ENCODE assay signal across 8 mouse cellular contexts in genomic region chr2:14073008-14073361, GRCm38 (mm10). TPM values are rescaled to one million over a fixed set of nuclear protein-coding genes. Genes with fewer than 3 reads are reported as not detected.
DNase-seq lines count a peak whose midpoint lies in the region; ATAC-seq and TF ChIP-seq lines count a peak whose summit lies in the region.

No protein-coding gene starts in this region.

- WGBS in embryonic facial prominence, embryonic 15.5 days: 12% methylated on average over 8 of the region's 8 CpGs
- WGBS in intestine, postnatal 0 days: 10% methylated on average over 8 of the region's 8 CpGs
- WGBS in neural tube, embryonic 15.5 days: 16% methylated on average over 8 of the region's 8 CpGs

- DNase-seq in left cerebral cortex, adult 2 months (ENCODE audit: extremely low spot score in 1 of 2, low spot score in 2 of 2): no peak
- no peak for DNase-seq in left cerebral cortex, adult 11 months (ENCODE audit: low spot score)
- no peak for DNase-seq in left cerebral cortex, postnatal 10 days (ENCODE audit: extremely low spot score in 1 of 2, low spot score in 2 of 2)
- DNase-seq in right cerebral cortex, postnatal 14 days: no peak
- no peak for DNase-seq in cerebellum, postnatal 36 days

- no peaks in the 10 kb centered on the region for H3K36me3 ChIP-seq in embryonic facial prominence, embryonic 15.5 days
- no peaks in the 10 kb centered on the region for H3K36me3 ChIP-seq in intestine, postnatal 0 days (ENCODE audit: control insufficient read depth, insufficient read depth)
- no peaks in the 10 kb centered on the region for H3K36me3 ChIP-seq in neural tube, embryonic 15.5 days

- peaks cover 21% of the 10 kb centered on the region for H3K4me1 ChIP-seq in embryonic facial prominence, embryonic 15.5 days
- H3K4me1 ChIP-seq in intestine, postnatal 0 days (replicated peaks; ENCODE audit: control insufficient read depth, insufficient read depth, low read length): no peaks in the 10 kb centered on the region
- peaks cover 23% of the 10 kb centered on the region for H3K4me1 ChIP-seq in neural tube, embryonic 15.5 days

- peak overlapping the region; percentile 60 for H3K4me2 ChIP-seq in embryonic facial prominence, embryonic 15.5 days (replicated peaks)
- peak overlapping the region; percentile 82 for H3K4me2 ChIP-seq in intestine, postnatal 0 days (replicated peaks; ENCODE audit: low read depth)
- peak overlapping the region; percentile 73 for H3K4me2 ChIP-seq in neural tube, embryonic 15.5 days

- no peak for TF ChIP-seq CTCF in left cerebral cortex, adult 2 months (IDR thresholded peaks at IDR 0.05)
- TF ChIP-seq CTCF in intestine, postnatal 0 days (IDR thresholded peaks at IDR 0.05; ENCODE audit: low read depth): no peak

- H3K9me3 ChIP-seq in embryonic facial prominence, embryonic 15.5 days (replicated peaks): no peaks in the 10 kb centered on the region
- H3K9me3 ChIP-seq in intestine, postnatal 0 days (ENCODE audit: control insufficient read depth): no peaks in the 10 kb centered on the region
- no peaks in the 10 kb centered on the region for H3K9me3 ChIP-seq in neural tube, embryonic 15.5 days (replicated peaks)

- intact Hi-C loops in left cerebral cortex, adult 2 months (cut with DNase I): loop anchor here (1.0 to 10.0 kb wide), 2 partner anchors 18 to 982 kb away; partner anchors contain the start of gene Nsun6
- intact Hi-C loops in left cerebral cortex, postnatal 10 days (cut with DNase I): no loop called here

- H3K4me3 ChIP-seq in left cerebral cortex, adult 2 months: peak overlapping the region; percentile 71
- peak overlapping the region; percentile 88 for H3K4me3 ChIP-seq in embryonic facial prominence, embryonic 15.5 days (replicated peaks)
- peak overlapping the region; percentile 92 for H3K4me3 ChIP-seq in intestine, postnatal 0 days (ENCODE audit: low read depth, low read length)
- H3K4me3 ChIP-seq in neural tube, embryonic 15.5 days (replicated peaks): peak overlapping the region; percentile 94

- no peaks in the 10 kb centered on the region for H3K27me3 ChIP-seq in embryonic facial prominence, embryonic 15.5 days
- no peaks in the 10 kb centered on the region for H3K27me3 ChIP-seq in intestine, postnatal 0 days (replicated peaks; ENCODE audit: control insufficient read depth, insufficient read depth, low read length)
- no peaks in the 10 kb centered on the region for H3K27me3 ChIP-seq in neural tube, embryonic 15.5 days (replicated peaks)

- H3K9ac ChIP-seq in embryonic facial prominence, embryonic 15.5 days: peak overlapping the region; percentile 90
- peak overlapping the region; percentile 91 for H3K9ac ChIP-seq in intestine, postnatal 0 days (ENCODE audit: low read depth, low read length)
- peak overlapping the region; percentile 94 for H3K9ac ChIP-seq in neural tube, embryonic 15.5 days (replicated peaks)

- peak overlapping the region; percentile 100 for H3K27ac ChIP-seq in left cerebral cortex, adult 2 months
- H3K27ac ChIP-seq in embryonic facial prominence, embryonic 15.5 days (replicated peaks): peak overlapping the region; percentile 98
- peak overlapping the region; percentile 97 for H3K27ac ChIP-seq in intestine, postnatal 0 days (ENCODE audit: low read depth, low read length)
- H3K27ac ChIP-seq in neural tube, embryonic 15.5 days (replicated peaks): peak overlapping the region; percentile 100

- ATAC-seq in embryonic facial prominence, embryonic 15.5 days (ENCODE audit: insufficient number of reproducible peaks, low FRiP score, low TSS enrichment, low read depth): no peak
- no peak for ATAC-seq in intestine, postnatal 0 days
- ATAC-seq in neural tube, embryonic 15.5 days (ENCODE audit: low FRiP score): no peak

RNA-seq across cellular contexts. Expression of gene Stam, which starts 0.9 kb away (rescaled TPM):
- total RNA-seq in left cerebral cortex, adult 2 months (2021): 10 to 100 TPM; 89.8 to 98.7 TPM
- 74.2 and 76.0 TPM in 2 replicates for polyA plus RNA-seq in embryonic facial prominence, embryonic 15.5 days (2015; fragmentation: Nextera tagmentation; extraction: Ambion mirVana)
- 21.2 and 21.8 TPM in 2 replicates for polyA plus RNA-seq in intestine, postnatal 0 days (2015; fragmentation: Nextera tagmentation; extraction: Ambion mirVana)
- polyA plus RNA-seq in neural tube, embryonic 15.5 days (2015; fragmentation: Nextera tagmentation; extraction: Ambion mirVana): 120 and 128 TPM in 2 replicates
- total RNA-seq in left cerebral cortex, postnatal 10 days (2021): 100 to 1,000 TPM in 1 of 2 experiments, 10 to 100 TPM in 1; 92.6 to 102 TPM

RNA-seq across cellular contexts. Expression of gene Hacd1, which starts 17.1 kb away (rescaled TPM):
- total RNA-seq in left cerebral cortex, adult 2 months (2021): 10 to 100 TPM; 14.6 to 17.0 TPM
- 71.5 and 76.8 TPM in 2 replicates for polyA plus RNA-seq in embryonic facial prominence, embryonic 15.5 days (2015; fragmentation: Nextera tagmentation; extraction: Ambion mirVana)
- 83.3 and 85.7 TPM in 2 replicates for polyA plus RNA-seq in intestine, postnatal 0 days (2015; fragmentation: Nextera tagmentation; extraction: Ambion mirVana)
- 91.7 and 102 TPM in 2 replicates for polyA plus RNA-seq in neural tube, embryonic 15.5 days (2015; fragmentation: Nextera tagmentation; extraction: Ambion mirVana)
- 10 to 100 TPM; 35.3 to 35.6 TPM for total RNA-seq in left cerebral cortex, postnatal 10 days (2021)
